Mouse (Mus musculus) brain, embryonic 14.5 days (tissue): Measurements from ENCODE around the gene Dedd. TPM values are rescaled to one million over a fixed set of nuclear protein-coding genes. Genes with fewer than 3 reads are reported as not detected.

Experiments
- DNase-seq: peaks from one replicate; pipeline ENCODE4 v3.0.0-alpha.2; 2011; ENCODE audit warnings: low read depth
- CTCF ChIP-seq: fragments of 200-500 bp; IDR thresholded peaks from 2 replicates; pipeline ENCODE4 v1.5.1; 2012; ENCODE audit warnings: inconsistent platforms, mild to moderate bottlenecking, moderate library complexity, borderline replicate concordance; ENCODE audit not compliant: insufficient read depth, insufficient read length; ENCODE audit errors: extremely low read depth
- POLR2A ChIP-seq: fragments of 200-500 bp; IDR thresholded peaks from 2 replicates; pipeline ENCODE4 v1.6.1; 2012; ENCODE audit warnings: mild to moderate bottlenecking, inconsistent platforms, borderline replicate concordance; ENCODE audit not compliant: poor library complexity, insufficient read depth, insufficient read length, severe bottlenecking; ENCODE audit errors: extremely low read depth
- polyA plus RNA-seq: library from polyadenylated mRNA; depleted of rRNA; stranded (reverse); fragments of >200 nt; gene quantifications from 2 replicates; pipeline ENCODE4 v1.2.3, GENCODE M21; 2012; rRNA removed

Gene Dedd
- 62.1 and 63.5 TPM in 2 replicates for polyA plus RNA-seq

DNA sequence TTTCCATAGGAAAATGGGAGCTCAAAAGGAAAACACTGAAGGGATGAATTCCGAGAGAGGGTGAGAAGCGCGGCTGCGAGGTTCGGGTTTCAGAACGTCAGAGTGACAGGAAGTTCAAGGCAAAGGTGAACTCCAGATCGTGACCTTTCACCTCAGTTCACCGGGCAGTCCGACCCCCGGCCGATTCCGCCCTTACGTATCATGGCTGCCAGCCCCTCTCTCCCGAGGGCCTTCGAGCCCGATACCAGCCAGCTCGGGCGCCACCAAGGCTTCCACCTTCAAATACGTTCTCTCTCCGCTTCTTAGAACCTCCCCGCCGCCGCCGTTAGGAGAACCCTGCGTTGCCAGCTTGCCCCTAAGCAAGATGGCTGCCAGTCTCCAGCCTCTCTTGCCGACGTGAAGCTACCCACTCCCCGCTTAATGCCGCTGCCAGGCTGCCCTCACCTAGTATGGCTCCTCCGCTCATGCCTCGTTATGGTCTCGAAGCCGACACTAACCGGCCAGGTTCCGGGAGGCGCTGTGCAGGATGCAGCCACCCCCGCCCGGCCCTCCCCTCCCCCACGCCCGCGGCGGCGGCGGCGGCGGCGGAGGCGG lies at the start of gene Dedd:
Dedd (plus strand) TSS at position 307 of the 594 bp plus-strand sequence.
- peak; percentile 99 for DNase-seq
- TF ChIP-seq POLR2A (peak; percentile 21; the same call in 1 of the 2 replicates), CTCF (no peak)

DNA sequence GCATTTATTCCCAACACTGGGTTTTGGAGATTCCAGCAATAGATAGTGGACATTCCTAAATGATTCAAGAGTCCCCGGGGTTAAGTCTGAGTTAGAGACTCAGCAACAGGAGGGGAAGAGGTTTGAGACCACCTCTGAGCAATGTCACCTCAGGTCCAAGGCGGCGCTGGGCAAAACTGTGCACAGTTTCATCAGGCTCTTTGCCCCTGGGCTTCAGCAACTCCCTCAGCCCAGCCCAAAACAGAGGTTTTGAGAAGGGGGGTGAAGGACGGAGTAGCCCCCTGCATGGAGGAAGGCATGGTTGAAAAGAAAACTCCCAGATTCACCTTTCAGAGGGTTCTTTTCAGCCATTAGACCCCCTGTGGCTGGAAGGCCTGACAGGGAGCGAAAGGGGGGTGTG lies 49.2 kb upstream of the Dedd start:
- no peak for TF ChIP-seq POLR2A
- no peak for TF ChIP-seq CTCF
- DNase-seq = no peak

DNA sequence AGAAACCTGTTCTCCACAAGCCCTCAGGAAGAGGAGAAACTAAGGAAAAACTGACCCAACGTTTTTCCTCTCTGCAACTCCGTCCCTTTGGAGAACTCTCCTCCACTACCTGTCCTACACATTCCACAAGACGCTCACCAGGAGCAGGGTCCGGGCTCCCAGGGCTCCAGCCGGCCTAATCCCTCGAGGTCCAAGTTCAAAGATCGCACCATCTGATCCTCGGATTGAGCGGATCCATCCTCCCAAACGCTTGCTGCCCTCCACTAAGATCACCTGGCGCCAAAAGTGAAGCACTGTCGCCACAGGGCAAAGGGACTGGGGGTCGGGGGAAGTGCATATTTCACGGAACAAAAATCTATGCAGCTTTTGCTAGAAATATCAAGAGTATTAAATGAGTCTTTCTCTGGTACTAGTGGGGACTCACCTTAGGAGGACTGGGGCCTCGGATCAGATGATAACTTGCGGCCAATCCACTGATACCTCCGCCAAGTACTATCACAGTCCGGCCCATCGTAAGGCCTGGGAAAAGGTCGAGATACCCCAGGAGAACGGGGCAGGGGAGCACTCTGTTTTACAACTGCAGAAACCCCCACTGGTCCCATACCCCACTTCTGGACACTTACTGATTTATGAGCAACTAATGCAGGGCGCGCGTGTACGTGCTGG lies 48.6 kb upstream of the Dedd start:
- no peak for DNase-seq

DNA sequence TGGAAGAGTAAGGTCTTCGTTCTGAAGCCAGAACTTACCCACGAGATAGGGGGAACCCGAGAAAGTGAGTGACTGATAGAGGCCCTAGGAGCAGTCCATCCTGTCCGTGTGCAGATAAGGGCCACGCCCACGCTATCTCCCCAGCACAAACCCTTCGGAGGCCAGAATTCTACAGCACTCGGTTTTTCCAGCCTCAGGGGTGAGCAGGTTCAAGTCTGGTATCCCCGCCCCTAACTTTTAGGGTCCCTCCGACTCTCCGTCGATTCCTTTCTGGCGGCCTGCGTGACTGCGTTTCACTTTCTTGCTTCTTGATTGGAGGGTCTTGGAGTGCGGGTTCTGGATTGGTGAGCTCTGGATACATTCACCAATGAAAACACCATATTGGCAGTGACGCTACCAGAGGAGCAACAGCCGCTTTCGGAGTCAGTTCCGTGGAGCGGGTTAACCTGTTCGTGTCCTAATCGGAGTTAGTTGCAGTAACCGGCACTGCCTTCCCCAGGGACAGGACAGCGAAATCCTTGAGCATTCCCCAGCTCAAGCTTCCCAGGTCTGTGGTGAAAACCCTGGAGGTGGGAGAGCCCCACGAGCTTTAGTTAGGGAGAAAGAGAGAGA lies 47.9 kb upstream of the Dedd start, which contains the start of gene Ppox:
Ppox (minus strand) TSS at position 271 of the 612 bp plus-strand sequence.
- TF ChIP-seq CTCF = no peak
- TF ChIP-seq POLR2A = no peak
- peak; percentile 99 for DNase-seq

More for the DNA sequence above, 48.6 kb upstream of the Dedd start:
- TF ChIP-seq CTCF = no peak
- no peak for TF ChIP-seq POLR2A

DNA sequence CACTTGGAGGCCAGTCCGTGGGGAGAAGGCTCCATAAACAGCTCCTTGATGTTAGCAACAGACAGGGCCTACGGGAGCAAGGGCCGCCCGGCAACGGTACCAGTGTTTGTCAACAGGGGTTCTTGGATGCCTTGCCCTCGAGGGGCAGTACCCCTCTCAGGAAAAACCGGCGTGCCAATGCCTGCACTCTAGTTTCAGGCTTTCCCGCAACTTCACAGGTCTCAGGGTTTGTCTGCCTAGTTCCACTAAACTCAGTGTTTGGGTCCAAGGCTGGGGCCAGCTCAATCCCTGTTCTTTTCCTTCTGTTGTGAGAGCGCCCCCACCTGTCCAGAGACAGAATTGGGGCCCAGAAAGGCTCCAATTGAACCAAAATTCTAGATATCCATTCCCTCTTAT lies 47.4 kb upstream of the Dedd start:
- TF ChIP-seq POLR2A (no peak), CTCF (peak; percentile 63)
- peak; percentile 79 for DNase-seq

DNA sequence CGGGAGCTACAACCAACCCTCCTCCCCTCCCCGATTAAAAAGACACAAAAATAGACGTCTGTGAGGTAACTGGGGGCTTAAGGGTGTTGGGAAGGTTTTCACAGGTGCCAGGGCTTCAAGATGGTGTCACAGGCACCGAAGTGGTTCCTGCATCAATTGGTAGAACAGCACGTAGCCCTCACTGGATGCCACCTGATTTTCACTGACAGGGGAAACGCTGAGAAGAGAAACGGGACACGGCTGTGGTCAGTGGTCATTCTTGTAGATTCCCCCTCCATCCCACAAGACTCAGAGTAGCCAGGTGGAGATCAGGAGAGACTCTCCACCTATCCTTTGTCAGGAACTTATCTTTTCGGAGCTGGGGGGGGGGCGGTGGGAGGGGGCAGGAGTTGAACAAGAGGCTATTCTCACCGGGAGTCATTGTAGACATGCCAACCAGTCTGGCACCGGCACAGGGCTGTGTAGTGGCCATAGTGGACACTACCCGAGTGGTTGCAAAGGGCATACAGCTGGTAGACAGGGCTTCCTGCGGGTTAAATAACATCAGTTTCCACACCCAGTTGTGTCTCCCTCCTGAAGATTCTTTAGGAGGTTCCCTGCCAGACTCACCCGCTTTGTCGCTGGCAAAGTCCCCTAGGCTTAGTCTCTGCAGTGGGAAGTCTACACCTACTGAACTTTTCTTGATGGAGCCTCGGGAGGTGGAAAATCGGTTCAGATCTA lies 46.7 kb upstream of the Dedd start:
- TF ChIP-seq POLR2A (no peak), CTCF (no peak)
- DNase-seq = no peak

DNA sequence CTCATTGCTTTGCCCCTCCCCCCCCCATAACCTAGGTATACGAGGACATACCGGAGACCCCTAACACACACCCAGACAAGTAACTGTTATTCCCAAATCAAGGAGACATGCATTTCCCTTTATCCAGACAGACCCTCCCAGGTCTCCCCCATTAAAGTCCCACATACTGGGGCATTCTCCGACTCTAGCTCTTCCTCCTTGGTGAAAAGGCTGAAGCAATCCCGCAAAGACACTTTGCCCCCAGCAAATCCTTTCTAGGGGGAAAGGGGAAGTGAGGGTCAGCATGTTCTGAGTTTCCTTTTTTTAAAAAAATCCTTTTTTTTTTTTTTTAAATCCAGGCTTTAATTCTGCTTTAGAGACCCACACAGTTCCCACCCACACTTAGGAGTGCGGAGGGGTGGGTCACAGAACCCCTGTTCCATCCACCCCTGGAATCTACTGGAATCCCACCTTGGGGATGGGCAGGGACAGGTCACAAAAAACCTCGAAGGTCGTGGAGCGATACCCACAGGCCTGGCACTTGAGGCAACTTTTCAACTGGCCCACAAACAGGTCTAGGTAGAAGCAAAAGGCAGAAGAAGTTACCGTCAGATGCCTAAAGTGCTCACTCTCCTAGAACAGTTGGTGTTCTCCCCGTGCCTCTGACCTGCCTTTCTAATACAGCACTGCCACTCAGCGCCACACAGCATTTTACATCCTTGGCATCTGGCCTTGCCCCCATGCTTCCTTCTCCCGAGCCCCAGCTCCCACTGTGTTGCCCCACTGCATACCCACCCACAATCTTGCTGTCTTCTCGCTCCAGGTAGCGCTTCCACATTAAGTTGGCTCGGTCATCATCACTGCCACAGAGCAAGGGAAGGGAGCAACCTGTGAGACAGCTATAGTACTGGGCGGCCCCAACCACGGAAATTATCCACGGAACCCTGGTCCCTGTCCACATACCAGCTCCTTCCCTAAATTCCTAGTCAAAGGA lies 45.5 kb upstream of the Dedd start:
- TF ChIP-seq CTCF = no peak
- TF ChIP-seq POLR2A = no peak
- DNase-seq = no peak

DNA sequence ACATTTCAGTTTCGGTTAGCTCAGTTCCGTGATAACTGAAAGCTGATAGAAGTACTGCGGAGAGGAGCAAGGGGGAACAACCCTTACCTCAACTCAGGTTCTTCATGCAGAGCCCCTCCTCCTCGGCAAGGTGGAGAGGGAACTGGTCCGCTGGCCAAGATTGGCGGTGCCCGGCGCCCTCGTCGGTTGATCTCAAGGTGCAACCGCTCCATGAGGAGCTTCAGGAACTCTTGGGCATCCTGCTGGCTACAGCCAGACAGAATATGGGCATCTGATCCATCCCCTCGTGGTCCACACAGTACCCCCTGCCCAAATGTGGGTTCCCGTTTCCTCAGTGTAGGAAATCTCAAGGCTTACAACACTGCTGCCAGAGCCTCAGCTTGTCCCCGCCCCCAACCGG lies 44.5 kb upstream of the Dedd start:
- no peak for TF ChIP-seq POLR2A
- no peak for TF ChIP-seq CTCF
- no peak for DNase-seq

DNA sequence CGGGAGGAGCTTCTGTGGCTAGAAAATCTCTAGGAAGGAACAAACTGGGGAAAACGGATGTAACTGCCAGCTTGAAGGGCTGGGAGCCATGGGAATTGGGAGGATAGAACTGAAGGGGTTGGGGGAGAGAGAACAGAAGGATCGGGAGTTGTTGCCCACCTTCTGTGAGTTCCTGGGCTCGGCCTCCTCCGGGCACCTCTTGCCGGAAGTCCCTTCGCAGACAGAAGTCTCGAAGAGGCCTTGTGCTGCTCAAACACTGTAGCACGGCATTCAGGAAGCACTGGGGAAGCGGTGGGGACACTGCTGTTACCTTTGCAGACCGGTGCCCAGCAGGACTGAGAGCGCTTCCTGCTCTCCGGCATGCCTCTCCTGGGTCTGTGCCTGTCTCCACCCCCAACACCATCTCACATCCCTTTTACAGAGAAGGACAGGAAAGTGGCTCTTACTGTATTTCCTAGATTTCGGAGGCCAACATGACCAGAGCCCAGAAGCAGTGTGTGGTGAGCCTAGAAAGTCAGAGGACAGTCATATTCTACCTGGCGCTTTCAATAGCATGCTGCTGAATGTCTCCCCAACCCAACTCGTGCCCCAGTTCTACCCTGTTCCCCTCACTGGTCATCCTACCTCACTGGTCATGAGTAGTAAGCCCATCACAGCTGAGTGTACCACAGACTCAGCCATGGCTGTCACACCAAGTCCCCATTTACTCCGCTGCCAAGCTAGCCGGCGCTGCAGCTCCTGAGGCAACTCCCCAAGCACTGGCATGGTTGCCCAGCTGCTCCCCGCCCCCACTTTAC lies 43.7 kb upstream of the Dedd start:
- DNase-seq = no peak
- no peak for TF ChIP-seq POLR2A
- no peak for TF ChIP-seq CTCF
